Mouse (Mus musculus): ENCODE results near the gene Cdv3. TPM values are rescaled to one million over a fixed set of nuclear protein-coding genes. Genes with fewer than 3 reads are reported as not detected.

Cdv3 gene
- polyA plus RNA-seq (2014; fragmentation: Nextera tagmentation; extraction: Ambion mirVana), result 123 and 139 TPM in 2 replicates

DNA sequence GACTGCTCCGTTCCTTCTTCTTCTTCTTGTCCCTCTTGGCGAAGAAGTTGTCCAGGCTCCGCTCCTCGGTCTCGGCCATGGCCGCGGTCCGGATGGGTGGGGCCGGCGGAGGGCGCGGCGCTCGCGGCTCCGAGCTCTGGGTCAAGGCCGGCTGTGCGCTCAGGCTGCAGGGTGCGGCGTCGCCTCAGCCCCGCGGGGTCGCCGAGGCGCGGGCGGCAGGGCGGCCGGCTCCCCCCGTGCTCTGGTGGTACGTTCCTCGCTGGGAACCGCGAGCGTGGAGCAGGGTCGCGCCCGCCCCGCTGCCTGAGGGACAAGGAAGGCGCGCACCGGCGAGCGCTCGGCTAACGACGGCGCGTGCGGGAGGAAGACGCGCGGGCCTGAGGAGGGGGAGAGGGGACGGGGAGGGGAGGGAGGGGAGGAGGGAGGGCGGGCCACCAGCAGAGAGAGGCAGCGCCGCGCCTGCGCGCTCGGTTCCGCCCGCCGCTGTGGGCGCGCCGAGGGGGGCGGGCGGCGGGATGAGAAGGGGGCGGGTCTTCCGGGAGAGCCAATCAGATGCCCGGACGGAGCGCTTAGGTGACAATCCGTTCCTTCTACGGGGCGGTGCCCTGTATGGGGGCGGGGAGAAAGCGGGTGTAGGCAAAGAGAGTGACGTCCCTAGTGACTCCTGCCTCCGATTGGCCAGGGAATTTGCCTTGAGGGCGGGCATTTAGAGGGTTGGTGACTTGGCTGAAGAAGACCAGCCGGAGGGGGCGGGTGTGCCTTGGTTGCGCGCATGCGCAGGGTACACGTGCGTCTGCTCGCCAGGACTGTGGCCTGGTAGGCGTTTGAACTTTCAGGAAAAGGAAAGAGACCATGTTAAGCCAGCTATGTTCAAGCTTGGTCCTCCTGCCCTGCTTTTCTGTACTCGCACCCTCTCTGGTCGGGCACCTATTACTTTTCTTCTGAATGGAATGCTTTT is at the start of gene Cdv3:
Gene Cdv3, minus strand, starts transcription at position 551 of the 958 bp plus-strand sequence.
- Histone ChIP-seq H3K4me1 (ENCODE audit: control insufficient read depth, insufficient read depth, low read length) (peaks cover 8% of the 10 kb centered on the region; the same call in 1 of the 2 replicates), H3K27ac (replicated peaks; ENCODE audit: low read depth, low read length) (peak within 1 kb of the TSS; percentile 96), H3K4me3 (ENCODE audit: low read depth, low read length) (peak within 1 kb of the TSS; percentile 90), H3K4me2 (ENCODE audit: low read depth, severe bottlenecking) (peak within 1 kb of the TSS; percentile 80), H3K27me3 (ENCODE audit: control insufficient read depth, insufficient read depth, low read length) (no peaks in the 10 kb centered on the region), H3K9ac (ENCODE audit: low read length) (peak within 1 kb of the TSS; percentile 95), H3K9me3 (ENCODE audit: control insufficient read depth, low read length) (no peaks in the 10 kb centered on the region), H3K36me3 (ENCODE audit: control insufficient read depth, insufficient read depth, low read length) (no peaks in the 10 kb centered on the region)
- WGBS, result 2% methylated on average over 72 of the region's 95 CpGs
- DNase-seq (ENCODE audit: low spot score), result peak; percentile 99
- peak; percentile 98 for ATAC-seq (ENCODE audit: insufficient number of reproducible peaks, low FRiP score, low TSS enrichment, low read depth)

DNA sequence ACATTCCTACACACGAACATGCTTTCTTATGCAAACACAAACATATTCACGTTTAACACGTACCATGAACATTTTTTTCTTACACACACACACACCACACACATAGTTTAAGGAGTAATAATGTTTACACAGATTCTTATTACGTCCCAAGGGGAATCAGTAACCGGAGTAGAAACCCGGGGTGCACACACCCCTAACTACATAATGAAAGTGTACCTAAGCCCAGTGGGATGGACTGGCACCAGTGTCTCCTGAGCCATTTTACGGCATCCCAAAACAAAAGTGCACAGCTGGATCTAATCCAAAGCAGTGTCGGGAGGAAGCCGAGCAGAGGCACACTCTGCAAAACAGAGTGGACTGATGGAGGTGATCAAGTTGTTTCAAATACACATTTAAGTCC is 47.8 kb upstream of the Cdv3 start:
- Histone ChIP-seq H3K27me3 (ENCODE audit: control insufficient read depth, insufficient read depth, low read length) (no peaks in the 10 kb centered on the region), H3K4me2 (ENCODE audit: low read depth, severe bottlenecking) (no peak overlapping the region), H3K27ac (replicated peaks; ENCODE audit: low read depth, low read length) (no peak overlapping the region), H3K4me1 (ENCODE audit: control insufficient read depth, insufficient read depth, low read length) (0 out of 2 replicates have a peak, but pooled peaks cover 4% of the 10 kb centered on the region), H3K36me3 (ENCODE audit: control insufficient read depth, insufficient read depth, low read length) (no peaks in the 10 kb centered on the region), H3K4me3 (ENCODE audit: low read depth, low read length) (no peak overlapping the region), H3K9ac (ENCODE audit: low read length) (no peak overlapping the region), H3K9me3 (ENCODE audit: control insufficient read depth, low read length) (no peaks in the 10 kb centered on the region)
- 40% methylated on average over 9 of the region's 9 CpGs for WGBS
- ATAC-seq (ENCODE audit: insufficient number of reproducible peaks, low FRiP score, low TSS enrichment, low read depth), result no peak
- DNase-seq (ENCODE audit: low spot score), result no peak

DNA sequence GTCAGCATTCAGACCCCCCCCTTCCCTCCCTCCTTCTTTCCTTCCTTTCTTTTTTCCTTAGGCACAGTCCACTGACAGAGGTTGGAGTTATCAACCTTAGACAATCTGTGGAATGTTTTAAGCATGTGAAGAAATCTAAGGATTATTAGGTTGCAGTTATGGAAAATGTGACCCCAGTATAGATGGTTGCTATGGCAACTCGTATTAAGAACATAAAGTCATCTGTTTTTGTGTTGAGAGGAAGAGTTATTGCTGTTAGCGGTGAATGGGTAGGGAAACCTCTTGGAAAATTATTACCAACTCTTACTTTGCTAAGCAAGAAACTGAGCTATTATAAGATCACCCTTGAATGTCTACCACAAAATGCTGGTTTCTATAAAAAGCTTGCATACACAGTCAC is 43.5 kb upstream of the Cdv3 start:
- Histone ChIP-seq H3K4me1 (ENCODE audit: control insufficient read depth, insufficient read depth, low read length) (0 out of 2 replicates have a peak, but pooled peaks cover 4% of the 10 kb centered on the region), H3K36me3 (ENCODE audit: control insufficient read depth, insufficient read depth, low read length) (no peaks in the 10 kb centered on the region), H3K9ac (ENCODE audit: low read length) (no peak overlapping the region), H3K9me3 (ENCODE audit: control insufficient read depth, low read length) (no peaks in the 10 kb centered on the region), H3K27ac (replicated peaks; ENCODE audit: low read depth, low read length) (0 out of 2 replicates have a peak overlapping the region, but pooled peaks have one; percentile 5), H3K4me2 (ENCODE audit: low read depth, severe bottlenecking) (no peak overlapping the region), H3K4me3 (ENCODE audit: low read depth, low read length) (no peak overlapping the region), H3K27me3 (ENCODE audit: control insufficient read depth, insufficient read depth, low read length) (no peaks in the 10 kb centered on the region)
- no peak for ATAC-seq (ENCODE audit: insufficient number of reproducible peaks, low FRiP score, low TSS enrichment, low read depth)
- WGBS, result 59% methylated on average over 2 of the region's 2 CpGs
- DNase-seq (ENCODE audit: low spot score), result no peak

DNA sequence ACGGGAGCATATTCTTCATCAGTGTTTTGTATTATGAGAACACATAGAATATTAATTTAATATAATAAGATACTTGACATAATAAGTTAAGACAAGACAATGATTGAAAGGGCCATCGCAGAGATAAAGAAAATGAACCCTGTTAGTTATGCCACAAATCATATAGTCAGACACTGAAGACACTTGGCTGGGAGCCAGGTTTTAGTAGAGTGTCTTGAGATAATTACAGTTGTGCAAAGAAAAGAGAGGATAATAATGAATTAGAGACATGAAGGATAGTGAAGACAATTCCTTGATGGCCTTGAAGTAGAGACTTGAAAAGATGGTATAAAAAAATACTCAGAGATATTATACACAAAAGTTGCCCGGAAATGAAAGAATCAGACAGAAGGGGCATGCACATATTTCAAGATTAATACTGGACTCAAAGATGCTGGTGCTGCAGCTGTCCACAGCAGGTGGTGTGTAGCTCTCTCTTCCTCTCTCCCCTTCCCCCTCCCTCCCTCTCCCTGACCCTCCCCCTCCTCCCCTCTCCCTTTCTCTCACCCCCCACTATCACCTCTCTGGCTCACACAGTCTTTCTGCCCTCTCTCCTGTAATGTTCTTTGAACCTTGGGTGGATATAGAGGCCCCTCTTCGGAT is 42.6 kb upstream of the Cdv3 start:
- DNase-seq (ENCODE audit: low spot score) (no peak), ATAC-seq (ENCODE audit: insufficient number of reproducible peaks, low FRiP score, low TSS enrichment, low read depth) (no peak)
- Histone ChIP-seq H3K27me3 (ENCODE audit: control insufficient read depth, insufficient read depth, low read length) (no peaks in the 10 kb centered on the region), H3K4me2 (ENCODE audit: low read depth, severe bottlenecking) (no peak overlapping the region), H3K9ac (ENCODE audit: low read length) (no peak overlapping the region), H3K27ac (replicated peaks; ENCODE audit: low read depth, low read length) (no peak overlapping the region), H3K36me3 (ENCODE audit: control insufficient read depth, insufficient read depth, low read length) (no peaks in the 10 kb centered on the region), H3K4me1 (ENCODE audit: control insufficient read depth, insufficient read depth, low read length) (no peaks in the 10 kb centered on the region), H3K9me3 (ENCODE audit: control insufficient read depth, low read length) (no peaks in the 10 kb centered on the region), H3K4me3 (ENCODE audit: low read depth, low read length) (no peak overlapping the region)
- WGBS, result 76% methylated on average over 4 of the region's 4 CpGs

DNA sequence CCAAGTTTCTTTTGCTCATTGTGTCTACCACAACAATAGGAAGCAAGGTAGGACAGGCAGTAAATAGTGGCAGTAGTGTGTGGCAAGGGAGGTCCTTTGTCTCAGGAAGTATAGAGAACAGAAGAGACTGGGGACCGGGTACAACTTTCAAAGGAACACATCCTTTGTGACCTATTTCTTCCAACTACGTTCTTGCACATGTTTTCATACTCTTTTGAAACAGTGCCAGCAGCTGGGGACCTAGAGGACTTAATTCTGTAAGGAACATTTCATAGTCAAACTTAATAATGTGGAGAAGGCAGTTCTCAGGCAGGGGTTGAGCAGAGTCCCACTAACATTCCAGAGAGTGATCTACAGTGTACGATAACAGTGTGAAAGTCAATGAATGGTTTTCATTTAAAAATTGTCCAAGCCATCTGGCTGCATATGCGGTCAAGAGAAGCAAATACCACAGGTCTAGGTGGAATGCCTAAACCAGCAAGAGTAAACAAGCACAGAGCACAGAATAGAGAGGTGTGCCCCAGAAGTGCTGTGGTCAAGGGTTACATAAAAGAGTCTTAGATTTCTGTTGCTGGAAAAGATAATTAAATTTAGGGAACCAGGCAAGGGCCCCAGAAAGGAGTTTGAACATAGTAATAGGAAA is 37.8 kb upstream of the Cdv3 start:
- 68% methylated on average over 4 of the region's 4 CpGs for WGBS
- Histone ChIP-seq H3K36me3 (ENCODE audit: control insufficient read depth, insufficient read depth, low read length) (no peaks in the 10 kb centered on the region), H3K9ac (ENCODE audit: low read length) (no peak overlapping the region), H3K27me3 (ENCODE audit: control insufficient read depth, insufficient read depth, low read length) (no peaks in the 10 kb centered on the region), H3K4me2 (ENCODE audit: low read depth, severe bottlenecking) (no peak overlapping the region), H3K4me3 (ENCODE audit: low read depth, low read length) (no peak overlapping the region), H3K4me1 (ENCODE audit: control insufficient read depth, insufficient read depth, low read length) (0 out of 2 replicates have a peak, but pooled peaks cover 3% of the 10 kb centered on the region), H3K27ac (replicated peaks; ENCODE audit: low read depth, low read length) (no peak overlapping the region), H3K9me3 (ENCODE audit: control insufficient read depth, low read length) (no peaks in the 10 kb centered on the region)
- ATAC-seq (ENCODE audit: insufficient number of reproducible peaks, low FRiP score, low TSS enrichment, low read depth), result no peak
- no peak for DNase-seq (ENCODE audit: low spot score)

DNA sequence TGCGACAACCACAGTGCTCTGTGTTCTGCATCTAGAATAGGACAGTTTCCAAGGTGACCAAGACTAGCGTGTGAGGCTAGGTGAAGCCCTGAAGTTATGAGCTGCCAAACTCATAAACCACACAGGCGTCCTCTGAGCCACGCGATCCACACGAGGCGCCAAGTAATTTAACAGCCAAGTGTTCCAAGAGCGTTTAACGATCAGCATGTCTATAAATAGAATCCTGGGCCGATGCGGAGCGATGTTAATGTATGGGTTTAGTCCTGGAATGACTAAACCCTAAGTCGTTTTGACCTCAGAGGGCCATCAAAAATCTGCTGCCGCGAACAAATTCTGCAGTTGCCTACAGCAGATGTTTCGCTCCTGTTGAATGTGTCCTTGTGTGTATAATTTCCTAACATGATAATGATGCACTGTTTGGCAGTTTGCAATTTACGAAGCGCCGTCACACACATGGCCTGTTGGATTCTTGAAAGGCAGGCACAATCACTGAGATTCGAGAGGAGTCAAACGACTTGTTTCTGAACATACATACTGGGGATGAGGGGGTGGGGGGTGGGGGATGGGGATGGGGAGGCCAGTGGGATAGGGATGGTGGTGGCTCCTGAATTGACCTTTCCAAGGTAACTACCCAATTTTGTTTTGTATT is 33.0 kb upstream of the Cdv3 start:
- H3K9me3 ChIP-seq (ENCODE audit: control insufficient read depth, low read length), result no peaks in the 10 kb centered on the region
- H3K27ac ChIP-seq (replicated peaks; ENCODE audit: low read depth, low read length), result no peak overlapping the region
- no peak overlapping the region for H3K9ac ChIP-seq (ENCODE audit: low read length)
- peak; percentile 84 for ATAC-seq (ENCODE audit: insufficient number of reproducible peaks, low FRiP score, low TSS enrichment, low read depth)
- peak; percentile 79 for DNase-seq (ENCODE audit: low spot score)
- H3K4me3 ChIP-seq (ENCODE audit: low read depth, low read length), result no peak overlapping the region
- no peak overlapping the region for H3K4me2 ChIP-seq (ENCODE audit: low read depth, severe bottlenecking)
- WGBS, result 24% methylated on average over 21 of the region's 21 CpGs
- H3K27me3 ChIP-seq (ENCODE audit: control insufficient read depth, insufficient read depth, low read length), result peaks cover 6% of the 10 kb centered on the region; the same call in 1 of the 2 replicates
- 0 out of 2 replicates have a peak, but pooled peaks cover 3% of the 10 kb centered on the region for H3K4me1 ChIP-seq (ENCODE audit: control insufficient read depth, insufficient read depth, low read length)
- no peaks in the 10 kb centered on the region for H3K36me3 ChIP-seq (ENCODE audit: control insufficient read depth, insufficient read depth, low read length)

DNA sequence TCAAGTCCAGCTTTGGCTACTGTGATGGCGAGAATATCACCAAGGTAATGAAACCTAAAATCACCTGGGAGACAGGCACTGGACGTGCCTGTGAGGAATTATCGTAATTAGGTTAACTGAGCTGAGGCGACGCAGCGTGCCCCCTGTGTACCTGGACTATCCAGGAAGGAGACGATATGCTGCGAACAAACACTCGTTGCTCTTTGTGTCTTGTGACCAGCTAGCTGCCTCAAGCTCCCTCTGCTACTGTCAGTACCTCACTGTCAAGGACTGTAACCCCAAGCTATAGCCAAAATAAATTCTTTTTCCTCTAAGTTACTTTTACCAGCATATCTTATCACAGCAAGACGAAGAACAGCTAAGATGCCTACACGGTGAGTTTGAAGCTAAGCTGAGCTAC is 27.6 kb upstream of the Cdv3 start:
- 85% methylated on average over 11 of the region's 11 CpGs for WGBS
- H3K4me2 ChIP-seq (ENCODE audit: low read depth, severe bottlenecking), result no peak overlapping the region
- no peaks in the 10 kb centered on the region for H3K9me3 ChIP-seq (ENCODE audit: control insufficient read depth, low read length)

More for the DNA sequence above, 27.6 kb upstream of the Cdv3 start:
- Histone ChIP-seq H3K9ac (ENCODE audit: low read length) (no peak overlapping the region), H3K4me3 (ENCODE audit: low read depth, low read length) (no peak overlapping the region), H3K4me1 (ENCODE audit: control insufficient read depth, insufficient read depth, low read length) (no peaks in the 10 kb centered on the region), H3K27ac (replicated peaks; ENCODE audit: low read depth, low read length) (no peak overlapping the region), H3K36me3 (ENCODE audit: control insufficient read depth, insufficient read depth, low read length) (no peaks in the 10 kb centered on the region), H3K27me3 (ENCODE audit: control insufficient read depth, insufficient read depth, low read length) (peaks cover 10% of the 10 kb centered on the region)
- DNase-seq (ENCODE audit: low spot score) (no peak), ATAC-seq (ENCODE audit: insufficient number of reproducible peaks, low FRiP score, low TSS enrichment, low read depth) (no peak)
